ENCODE assay signal across 13 mouse cellular contexts in the genomic region with DNA sequence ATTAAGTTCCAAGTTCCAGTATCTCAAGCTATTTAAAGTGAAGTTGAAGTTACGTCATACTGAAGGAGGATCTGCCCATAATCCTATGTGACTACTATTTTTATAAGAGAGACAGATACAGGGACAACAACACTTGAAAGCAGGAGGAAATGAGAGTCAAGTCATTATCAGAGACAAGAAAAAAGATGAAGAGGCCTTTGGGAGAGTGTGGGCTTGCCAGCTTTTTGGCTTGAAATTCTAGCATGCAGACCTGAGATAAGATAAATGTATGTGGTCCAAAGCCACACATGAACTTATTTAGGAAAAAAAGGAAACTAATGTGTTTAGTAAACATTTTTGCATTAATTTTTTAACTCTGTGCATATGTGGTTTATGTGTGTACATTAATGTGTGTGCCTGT.
"Had no signal": no experiment of that assay in that cellular context is flagged by ENCODE, and none has a peak within 500 bp of the region (broad histone marks: within the 10 kb centered on the region; RNA-seq: fewer than 3 reads in every experiment).

No protein-coding gene starts in this region.

- H3K4me3 ChIP-seq: midbrain, embryonic 13.5 days; midbrain, embryonic 15.5 days; neural tube, embryonic 12.5 days; stomach, embryonic 15.5 days had no signal

- H3K27ac ChIP-seq: midbrain, embryonic 13.5 days; midbrain, embryonic 15.5 days; neural tube, embryonic 12.5 days; stomach, embryonic 15.5 days; stomach, postnatal 0 days had no signal

- H3K36me3 ChIP-seq: midbrain, embryonic 13.5 days; midbrain, embryonic 15.5 days; neural tube, embryonic 12.5 days; stomach, embryonic 15.5 days had no signal

- ATAC-seq: midbrain, embryonic 13.5 days; midbrain, embryonic 15.5 days had no signal

- DNase-seq: lung, adult 18-20 months; lung, embryonic 14.5 days; lung, postnatal 10 days; lung, postnatal 4 days; right cerebral cortex, postnatal 14 days; thymus, adult 2 months; thymus, postnatal 25 days; thymus, postnatal 4 days had no signal

- H3K27me3 ChIP-seq: midbrain, embryonic 13.5 days; midbrain, embryonic 15.5 days; neural tube, embryonic 12.5 days; stomach, embryonic 15.5 days had no signal

- H3K9ac ChIP-seq: lung, embryonic 14.5 days; midbrain, embryonic 13.5 days; midbrain, embryonic 15.5 days; neural tube, embryonic 12.5 days; stomach, embryonic 15.5 days had no signal

- H3K9me3 ChIP-seq: midbrain, embryonic 13.5 days; midbrain, embryonic 15.5 days; neural tube, embryonic 12.5 days; stomach, embryonic 15.5 days had no signal

- H3K4me1 ChIP-seq: midbrain, embryonic 15.5 days; neural tube, embryonic 12.5 days; stomach, embryonic 15.5 days had no signal
